Mouse (Mus musculus) heart, postnatal 0 days (tissue): ENCODE measurements around the gene Cpeb3.

Experiments
- CTCF ChIP-seq: IDR thresholded peaks from 2 replicates; pipeline ENCODE4 v1.5.1; 2016; ENCODE audit warnings: antibody characterized with exemption, control low read depth, low read depth
- EP300 ChIP-seq: IDR thresholded peaks from 2 replicates; pipeline ENCODE4 v1.6.1; 2016; ENCODE audit warnings: antibody characterized with exemption, low read depth

- TF ChIP-seq CTCF = no peak
- TF ChIP-seq EP300 = no peak
Measured at GRCm38 (mm10) chr19:37238651-37239050, 30.2 kb upstream of the Cpeb3 start.
